Mouse (Mus musculus) spleen, adult 2 months (tissue): Measurements from ENCODE around the gene Ywhaq. TPM values are rescaled to one million over a fixed set of nuclear protein-coding genes. Genes with fewer than 3 reads are reported as not detected.

Source experiments
- DNase-seq, 2 experiments: peaks; one replicate each; pipeline versions ENCODE4 v3.0.0 to v3.0.0-alpha.2; 2012 to 2021; ENCODE audit warnings: low spot score in 2 of 2, low read depth in 1 of 2
- H3K27ac ChIP-seq: fragments of 200-500 bp; 2 replicates; pipeline ENCODE4 v1.5.1; 2012; ENCODE audit warnings: low read length, inconsistent platforms; ENCODE audit not compliant: insufficient read depth
- H3K27me3 ChIP-seq: fragments of 200-500 bp; 2 replicates; pipeline ENCODE4 v1.6.1; 2012; ENCODE audit warnings: mild to moderate bottlenecking, moderate library complexity, low read length, inconsistent platforms; ENCODE audit not compliant: control insufficient read depth, insufficient read depth
- H3K36me3 ChIP-seq: fragments of 200-500 bp; 2 replicates; pipeline ENCODE4 v1.6.1; 2012; ENCODE audit warnings: mild to moderate bottlenecking, low read length, inconsistent platforms; ENCODE audit not compliant: control insufficient read depth, insufficient read depth
- H3K4me1 ChIP-seq: fragments of 200-500 bp; 2 replicates; pipeline ENCODE4 v1.6.1; 2011; ENCODE audit warnings: inconsistent platforms; ENCODE audit not compliant: control insufficient read depth, insufficient read depth, insufficient read length
- H3K4me3 ChIP-seq: fragments of 200-500 bp; 2 replicates; pipeline ENCODE4 v1.5.1; 2011; ENCODE audit warnings: mild to moderate bottlenecking, inconsistent platforms; ENCODE audit not compliant: insufficient read depth, insufficient read length; ENCODE audit errors: extremely low read depth
- CTCF ChIP-seq: fragments of 200-500 bp; IDR thresholded peaks from 2 replicates; pipeline ENCODE4 v1.5.1; 2011; ENCODE audit warnings: mild to moderate bottlenecking, inconsistent platforms; ENCODE audit not compliant: insufficient read depth, insufficient read length, insufficient replicate concordance; ENCODE audit errors: extremely low read depth
- POLR2A ChIP-seq: fragments of 200-500 bp; IDR thresholded peaks from 2 replicates; pipeline ENCODE4 v1.6.1; 2011; ENCODE audit warnings: low read depth, low read length, inconsistent platforms
- WGBS: fragments of 180-500 bp; shearing (Covaris S2); methylation state at CpG from one replicate; pipeline ENCODE4 v1.1.7; 2018; 5-methylcytosine and 5-hydroxymethylcytosine counted together
- polyA plus RNA-seq: library from polyadenylated mRNA; depleted of rRNA; stranded (reverse); fragments of >200 nt; gene quantifications from 2 replicates; pipeline ENCODE4 v1.2.3, GENCODE M21; 2012

Ywhaq gene
- polyA plus RNA-seq, 1 experiment = 38.6 TPM

GRCm38 (mm10) chr12:21364624-21365435, 52.6 kb downstream of the Ywhaq start:
- TF ChIP-seq CTCF = no peak
- 91% methylated on average over 10 of the region's 10 CpGs for WGBS
- H3K36me3 ChIP-seq = peaks cover 2% of the 10 kb centered on the region; the same call in 1 of the 2 replicates
- DNase-seq = no peak
- H3K27ac ChIP-seq = no peak overlapping the region
- no peaks in the 10 kb centered on the region for H3K27me3 ChIP-seq
- H3K4me1 ChIP-seq = no peaks in the 10 kb centered on the region; the same call in 1 of the 2 replicates
- no peak overlapping the region for H3K4me3 ChIP-seq

- no peak for TF ChIP-seq CTCF
- TF ChIP-seq POLR2A = no peak
- H3K27ac ChIP-seq = no peak overlapping the region
- DNase-seq = no peak
- 95% methylated on average over 3 of the region's 3 CpGs for WGBS
- H3K4me1 ChIP-seq = no peaks in the 10 kb centered on the region; the same call in 1 of the 2 replicates
- peaks cover 6% of the 10 kb centered on the region for H3K36me3 ChIP-seq
- no peak overlapping the region for H3K4me3 ChIP-seq
- no peaks in the 10 kb centered on the region for H3K27me3 ChIP-seq
Observed at GRCm38 (mm10) chr12:21363195-21363594, 54.2 kb downstream of the Ywhaq start.

GRCm38 (mm10) chr12:21362686-21363085, 54.8 kb downstream of the Ywhaq start:
- H3K4me3 ChIP-seq = no peak overlapping the region
- no peak for TF ChIP-seq CTCF
- TF ChIP-seq POLR2A = no peak
- H3K36me3 ChIP-seq = peaks cover 6% of the 10 kb centered on the region
- no peaks in the 10 kb centered on the region; the same call in 1 of the 2 replicates for H3K4me1 ChIP-seq
- H3K27me3 ChIP-seq = no peaks in the 10 kb centered on the region
- DNase-seq = no peak
- no peak overlapping the region for H3K27ac ChIP-seq
- 81% methylated on average over 2 of the region's 2 CpGs for WGBS

- Histone ChIP-seq H3K36me3 (peaks cover 27% of the 10 kb centered on the region), H3K27me3 (no peaks in the 10 kb centered on the region), H3K4me3 (no peak overlapping the region), H3K27ac (no peak overlapping the region), H3K4me1 (no peaks in the 10 kb centered on the region)
- DNase-seq = no peak
- TF ChIP-seq CTCF = no peak
- no peak for TF ChIP-seq POLR2A
- 98% methylated on average over 8 of the region's 8 CpGs for WGBS
Observed at GRCm38 (mm10) chr12:21353681-21354080, 63.8 kb downstream of the Ywhaq start.

- TF ChIP-seq POLR2A = no peak
- no peak for TF ChIP-seq CTCF
- H3K27ac ChIP-seq = no peak overlapping the region
- WGBS = 94% methylated on average over 7 of the region's 7 CpGs
- no peaks in the 10 kb centered on the region for H3K27me3 ChIP-seq
- 0 out of 2 replicates have a peak, but pooled peaks cover 3% of the 10 kb centered on the region for H3K4me1 ChIP-seq
- peaks cover 27% of the 10 kb centered on the region for H3K36me3 ChIP-seq
- H3K4me3 ChIP-seq = no peak overlapping the region
- no peak for DNase-seq
Observed at GRCm38 (mm10) chr12:21350113-21350876, 67.1 kb downstream of the Ywhaq start.

- WGBS = 57% methylated on average over 7 of the region's 7 CpGs
- Histone ChIP-seq H3K27me3 (no peaks in the 10 kb centered on the region), H3K36me3 (peaks cover 23% of the 10 kb centered on the region)
Observed at GRCm38 (mm10) chr12:21346972-21347371, 70.5 kb downstream of the Ywhaq start.

More at GRCm38 (mm10) chr12:21346972-21347371, 70.5 kb downstream of the Ywhaq start:
- no peak for DNase-seq
- TF ChIP-seq CTCF = no peak
- TF ChIP-seq POLR2A = no peak
- Histone ChIP-seq H3K4me3 (no peak overlapping the region), H3K4me1 (0 out of 2 replicates have a peak, but pooled peaks cover 3% of the 10 kb centered on the region), H3K27ac (no peak overlapping the region; the same call in 1 of the 2 replicates)
